Mouse (Mus musculus) MN1 (cell line): ENCODE measurements around the gene Lpcat2.

Source experiments
- DNase-seq: peaks from one replicate; pipeline ENCODE4 v3.0.0-alpha.2; 2016; ENCODE audit warnings: low spot score

The Lpcat2 gene

GRCm38 (mm10) chr8:92911477-92911876 is 56.3 kb downstream of the Lpcat2 start:
- DNase-seq = no peak

GRCm38 (mm10) chr8:92913396-92913795 is 58.3 kb downstream of the Lpcat2 start:
- no peak for DNase-seq

DNA sequence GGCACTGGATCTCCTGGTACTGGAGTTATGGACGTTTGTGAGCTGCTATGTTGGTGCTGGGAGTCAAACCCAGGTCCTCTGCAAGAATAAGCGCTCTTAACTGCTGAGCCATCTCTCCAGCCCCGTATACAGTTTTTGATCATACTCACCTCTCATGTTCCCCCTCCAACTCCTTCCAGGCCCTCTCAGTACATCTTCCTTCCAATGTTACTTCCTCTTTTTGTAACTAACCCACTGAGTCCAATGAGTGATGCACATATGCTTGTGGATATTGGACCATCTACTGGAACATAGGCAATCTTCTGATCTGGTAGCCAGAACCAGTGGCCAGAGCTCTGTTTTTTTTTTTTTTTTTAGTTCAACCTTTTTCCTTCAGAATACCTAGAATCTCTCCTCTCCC is 60.9 kb downstream of the Lpcat2 start:
- DNase-seq = no peak

GRCm38 (mm10) chr8:92921768-92922167 is 66.6 kb downstream of the Lpcat2 start:
- DNase-seq = no peak

DNA sequence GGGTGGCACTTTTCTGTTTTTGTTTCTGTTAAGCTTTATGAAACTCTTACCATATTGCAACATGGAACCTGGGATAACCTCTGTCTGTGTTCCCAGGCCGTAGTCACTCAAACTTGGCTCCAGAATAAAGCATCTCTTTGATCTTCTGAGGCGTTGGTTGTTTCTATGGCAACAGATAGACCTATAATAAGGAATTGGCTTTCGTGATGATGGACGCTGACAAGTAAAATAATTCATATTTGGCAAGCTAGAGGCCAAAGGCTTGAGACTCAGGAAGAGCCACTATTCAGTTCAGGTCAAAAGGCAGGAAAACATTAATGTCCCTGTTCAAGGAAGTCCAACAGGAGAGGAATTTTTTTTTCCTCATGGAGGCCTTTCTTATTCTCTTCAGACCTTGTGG is 73.8 kb downstream of the Lpcat2 start:
- DNase-seq = no peak

DNA sequence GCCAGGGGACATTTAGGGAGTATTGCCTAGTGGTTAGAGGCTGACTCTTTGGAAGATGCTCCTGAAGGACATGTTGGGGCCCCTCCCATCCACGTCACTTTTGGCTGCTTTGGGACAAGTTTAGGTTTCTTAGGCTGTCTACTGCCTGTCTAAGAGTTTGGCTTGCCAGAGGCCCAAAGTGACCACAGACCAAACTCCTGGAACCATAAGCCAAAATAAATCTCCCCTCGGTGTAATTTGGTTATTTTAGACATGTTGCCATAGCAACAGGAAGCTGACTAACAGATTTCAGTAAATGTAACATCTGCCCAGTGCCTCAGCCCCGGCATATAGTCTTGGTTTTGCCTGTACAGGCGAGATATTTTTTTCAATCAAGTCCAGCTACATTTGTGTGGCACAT is 82.9 kb downstream of the Lpcat2 start:
- DNase-seq = no peak

- DNase-seq = no peak
Measured at GRCm38 (mm10) chr8:92949071-92949470, 93.9 kb downstream of the Lpcat2 start.

DNA sequence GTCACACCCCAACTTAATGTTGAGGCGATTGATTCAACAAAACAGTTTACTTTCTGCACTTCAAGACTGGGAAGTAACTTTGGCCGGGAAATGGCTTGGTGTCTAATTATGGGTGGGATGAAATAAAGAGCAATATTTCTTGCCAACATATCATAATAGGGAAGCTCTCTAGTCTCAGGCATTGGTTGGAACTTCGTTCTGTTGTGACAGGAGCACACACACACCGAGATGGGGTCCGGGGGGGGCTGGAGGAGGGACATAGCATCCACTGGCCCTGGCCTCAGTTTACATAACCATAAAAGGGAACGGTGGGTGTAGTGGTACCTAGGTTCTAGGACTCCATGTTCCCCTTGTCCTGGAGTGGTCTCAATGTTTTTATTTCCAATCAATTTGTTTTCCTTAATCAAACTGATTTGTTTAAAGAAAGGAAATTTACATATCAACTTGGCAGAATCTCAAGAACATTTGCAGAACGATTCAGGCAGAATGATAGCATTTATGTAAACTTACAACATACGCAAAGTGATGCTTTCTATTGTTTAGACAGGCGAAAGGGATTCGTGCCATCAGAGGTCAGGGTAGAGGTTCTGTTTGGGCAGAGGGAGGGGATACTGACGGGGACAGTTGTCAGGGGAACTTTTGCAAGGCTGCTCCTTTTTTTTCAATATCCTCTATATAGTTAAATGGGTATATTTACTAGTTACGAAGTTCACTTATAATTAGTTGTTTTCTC is 95.7 kb downstream of the Lpcat2 start:
- no peak for DNase-seq

GRCm38 (mm10) chr8:92954044-92954443 is 98.9 kb downstream of the Lpcat2 start:
- DNase-seq = no peak

GRCm38 (mm10) chr8:92959779-92960178 is 104.6 kb downstream of the Lpcat2 start, which contains the start of gene Slc6a2:
TSS of gene Slc6a2 (plus strand) at chr8:92960079.
- DNase-seq = no peak

DNA sequence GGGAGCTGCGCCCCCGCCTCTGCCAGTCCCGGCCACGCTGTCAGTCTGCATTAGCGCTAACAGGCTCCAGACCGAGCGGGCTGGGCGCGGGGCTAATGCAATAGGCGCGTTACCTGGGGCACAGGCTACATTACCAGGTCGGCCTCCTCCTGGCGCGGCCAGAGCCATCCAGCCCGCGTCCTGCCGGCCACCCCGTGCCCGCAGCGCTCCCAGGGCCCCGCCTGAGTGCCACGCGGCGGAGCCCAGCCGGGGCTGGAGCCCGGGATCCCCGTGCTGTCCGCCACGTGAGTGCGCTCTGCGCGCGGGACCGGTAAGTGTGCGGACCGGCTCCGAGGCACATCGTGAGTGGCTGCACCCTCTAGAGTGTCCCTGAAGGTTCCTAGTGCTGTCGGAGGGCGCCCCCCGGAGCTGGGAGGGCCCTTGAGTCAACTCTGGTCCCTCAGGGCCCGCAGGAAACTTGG is 105.3 kb downstream of the Lpcat2 start:
- no peak for DNase-seq

- DNase-seq = no peak
Measured at GRCm38 (mm10) chr8:92961088-92961487, 105.9 kb downstream of the Lpcat2 start.

GRCm38 (mm10) chr8:92964556-92964955 is 109.4 kb downstream of the Lpcat2 start:
- no peak for DNase-seq
